Comparison of ENCODE assay signal across 10 mouse cellular contexts in genomic region chr10:127615034-127615374, GRCm38 (mm10). TPM values are rescaled to one million over a fixed set of nuclear protein-coding genes. Genes with fewer than 3 reads are reported as not detected.
DNase-seq lines count a peak whose midpoint lies in the region; ATAC-seq and TF ChIP-seq lines count a peak whose summit lies in the region.
"Had no signal": no experiment of that assay in that cellular context is flagged by ENCODE, and none has a peak within 500 bp of the region (broad histone marks: within the 10 kb centered on the region; RNA-seq: fewer than 3 reads in every experiment).

No protein-coding gene starts in this region.

- no peak for DNase-seq in layer of hippocampus, adult 2 months (ENCODE audit: low spot score in 2 of 2)
- no peak for DNase-seq in layer of hippocampus, adult 8-10 months (ENCODE audit: low spot score in 2 of 2)
- DNase-seq in left cerebral cortex, postnatal 10 days (ENCODE audit: extremely low spot score in 1 of 2, low spot score in 2 of 2) = no peak
- no peak for DNase-seq in layer of hippocampus, postnatal 36 days
- no peak for DNase-seq in cerebellum, adult 9-11 months
- DNase-seq: cerebellum, postnatal 36 days; thymus, adult 2 months had no signal

- H3K4me3 ChIP-seq in layer of hippocampus, adult 2 months = no peak overlapping the region
- H3K4me3 ChIP-seq in forebrain, embryonic 13.5 days = no peak overlapping the region
- no peak overlapping the region for H3K4me3 ChIP-seq in intestine, postnatal 0 days (ENCODE audit: low read depth, low read length)
- no peak overlapping the region for H3K4me3 ChIP-seq in neural tube, embryonic 13.5 days

- intact Hi-C loops in left cerebral cortex, postnatal 10 days (cut with DNase I) = no loop called here

- 41% methylated on average over 2 of the region's 2 CpGs for WGBS in forebrain, embryonic 13.5 days
- WGBS in intestine, postnatal 0 days = 66% methylated on average over 2 of the region's 2 CpGs
- WGBS in neural tube, embryonic 13.5 days = 52% methylated on average over 2 of the region's 2 CpGs

- ATAC-seq in forebrain, embryonic 13.5 days = no peak
- ATAC-seq in intestine, postnatal 0 days = no peak
- ATAC-seq in neural tube, embryonic 13.5 days (ENCODE audit: low read depth) = no peak

- H3K36me3 ChIP-seq in forebrain, embryonic 13.5 days (ENCODE audit: poor library complexity, severe bottlenecking) = peaks cover 33% of the 10 kb centered on the region
- peaks cover 27% of the 10 kb centered on the region for H3K36me3 ChIP-seq in intestine, postnatal 0 days (ENCODE audit: control insufficient read depth, insufficient read depth)
- H3K36me3 ChIP-seq in neural tube, embryonic 13.5 days = peaks cover 34% of the 10 kb centered on the region

- H3K9me3 ChIP-seq in forebrain, embryonic 13.5 days (replicated peaks) = no peaks in the 10 kb centered on the region
- no peaks in the 10 kb centered on the region for H3K9me3 ChIP-seq in intestine, postnatal 0 days (ENCODE audit: control insufficient read depth)
- H3K9me3 ChIP-seq in neural tube, embryonic 13.5 days = no peaks in the 10 kb centered on the region

- TF ChIP-seq CTCF in layer of hippocampus, adult 2 months (conservative IDR thresholded peaks at IDR 0.05) = no peak
- TF ChIP-seq CTCF in intestine, postnatal 0 days (IDR thresholded peaks at IDR 0.05; ENCODE audit: low read depth) = no peak

- H3K4me2 ChIP-seq in forebrain, embryonic 13.5 days = peak overlapping the region; percentile 24; the same call in 1 of the 2 replicates
- H3K4me2 ChIP-seq in intestine, postnatal 0 days (replicated peaks; ENCODE audit: low read depth) = no peak overlapping the region
- H3K4me2 ChIP-seq in neural tube, embryonic 13.5 days = peak overlapping the region; percentile 33

- H3K27me3 ChIP-seq in forebrain, embryonic 13.5 days = no peaks in the 10 kb centered on the region
- no peaks in the 10 kb centered on the region for H3K27me3 ChIP-seq in intestine, postnatal 0 days (replicated peaks; ENCODE audit: control insufficient read depth, insufficient read depth, low read length)
- no peaks in the 10 kb centered on the region for H3K27me3 ChIP-seq in neural tube, embryonic 13.5 days

- H3K27ac ChIP-seq in layer of hippocampus, adult 2 months = peak overlapping the region; percentile 99
- H3K27ac ChIP-seq in forebrain, embryonic 13.5 days = peak overlapping the region; percentile 31
- peak overlapping the region; percentile 50; the same call in 1 of the 2 replicates for H3K27ac ChIP-seq in intestine, postnatal 0 days (ENCODE audit: low read depth, low read length)
- peak overlapping the region; percentile 53 for H3K27ac ChIP-seq in neural tube, embryonic 13.5 days (replicated peaks)

- peak overlapping the region; percentile 12; the same call in 1 of the 2 replicates for H3K9ac ChIP-seq in forebrain, embryonic 13.5 days
- H3K9ac ChIP-seq in intestine, postnatal 0 days (ENCODE audit: low read depth, low read length) = no peak overlapping the region
- peak overlapping the region; percentile 55 for H3K9ac ChIP-seq in neural tube, embryonic 13.5 days

- peaks cover 64% of the 10 kb centered on the region for H3K4me1 ChIP-seq in forebrain, embryonic 13.5 days
- peaks cover 9% of the 10 kb centered on the region for H3K4me1 ChIP-seq in intestine, postnatal 0 days (replicated peaks; ENCODE audit: control insufficient read depth, insufficient read depth, low read length)
- peaks cover 68% of the 10 kb centered on the region for H3K4me1 ChIP-seq in neural tube, embryonic 13.5 days (replicated peaks)

RNA-seq across cellular contexts. Expression of gene Lrp1, which starts 5.9 kb away (rescaled TPM):
- total RNA-seq in layer of hippocampus, adult 2 months (2021) = 100 to 1,000 TPM; 288 to 310 TPM
- total RNA-seq in layer of hippocampus, adult 8-10 months (2022) = 100 to 1,000 TPM; 293 to 333 (median 304) TPM
- 65.1 and 74.7 TPM in 2 replicates for polyA plus RNA-seq in forebrain, embryonic 13.5 days (2015; fragmentation: Nextera tagmentation; extraction: Ambion mirVana)
- polyA plus RNA-seq in intestine, postnatal 0 days (2015; fragmentation: Nextera tagmentation; extraction: Ambion mirVana) = 28.9 and 33.4 TPM in 2 replicates
- 80.9 and 110 TPM in 2 replicates for polyA plus RNA-seq in neural tube, embryonic 13.5 days (2015; fragmentation: Nextera tagmentation; extraction: Ambion mirVana)
- total RNA-seq in left cerebral cortex, postnatal 10 days (2021) = 100 to 1,000 TPM; 264 to 283 TPM
- 100 to 1,000 TPM; 268 to 307 TPM for total RNA-seq in layer of hippocampus, postnatal 36 days (2021)

RNA-seq across cellular contexts. Expression of gene Stat6, which starts 27.8 kb away (rescaled TPM):
- total RNA-seq in layer of hippocampus, adult 2 months (2021) = 1 to 10 TPM; 6.4 to 6.7 TPM
- total RNA-seq in layer of hippocampus, adult 8-10 months (2022) = 10 to 100 TPM in 3 of 4 experiments, 1 to 10 TPM in 1; 10.0 to 13.6 (median 11.3) TPM
- 2.6 and 2.7 TPM in 2 replicates for polyA plus RNA-seq in forebrain, embryonic 13.5 days (2015; fragmentation: Nextera tagmentation; extraction: Ambion mirVana)
- polyA plus RNA-seq in intestine, postnatal 0 days (2015; fragmentation: Nextera tagmentation; extraction: Ambion mirVana) = 27.1 and 29.2 TPM in 2 replicates
- polyA plus RNA-seq in neural tube, embryonic 13.5 days (2015; fragmentation: Nextera tagmentation; extraction: Ambion mirVana) = 5.9 and 6.0 TPM in 2 replicates
- 10 to 100 TPM in 1 of 2 experiments, 1 to 10 TPM in 1; 9.4 to 10.2 TPM for total RNA-seq in left cerebral cortex, postnatal 10 days (2021)
- 1 to 10 TPM; 5.1 to 6.2 TPM for total RNA-seq in layer of hippocampus, postnatal 36 days (2021)

RNA-seq across cellular contexts. Expression of gene Nemp1, which starts 51.7 kb away (rescaled TPM):
- 1 to 10 TPM; 5.8 to 6.8 TPM for total RNA-seq in layer of hippocampus, adult 2 months (2021)
- total RNA-seq in layer of hippocampus, adult 8-10 months (2022) = 1 to 10 TPM; 5.8 to 8.1 (median 7.6) TPM
- 6.7 and 7.0 TPM in 2 replicates for polyA plus RNA-seq in forebrain, embryonic 13.5 days (2015; fragmentation: Nextera tagmentation; extraction: Ambion mirVana)
- polyA plus RNA-seq in intestine, postnatal 0 days (2015; fragmentation: Nextera tagmentation; extraction: Ambion mirVana) = 2.9 and 3.2 TPM in 2 replicates
- polyA plus RNA-seq in neural tube, embryonic 13.5 days (2015; fragmentation: Nextera tagmentation; extraction: Ambion mirVana) = 3.3 and 3.6 TPM in 2 replicates
- 1 to 10 TPM; 3.4 to 4.4 TPM for total RNA-seq in left cerebral cortex, postnatal 10 days (2021)
- total RNA-seq in layer of hippocampus, postnatal 36 days (2021) = 1 to 10 TPM; 5.1 to 6.7 TPM

RNA-seq across cellular contexts. Expression of gene Nab2, which starts 53.4 kb away (rescaled TPM):
- total RNA-seq in layer of hippocampus, adult 2 months (2021) = 10 to 100 TPM; 44.0 to 44.4 TPM
- 10 to 100 TPM; 45.3 to 51.6 (median 49.0) TPM for total RNA-seq in layer of hippocampus, adult 8-10 months (2022)
- polyA plus RNA-seq in forebrain, embryonic 13.5 days (2015; fragmentation: Nextera tagmentation; extraction: Ambion mirVana) = 1.6 and 2.0 TPM in 2 replicates
- polyA plus RNA-seq in intestine, postnatal 0 days (2015; fragmentation: Nextera tagmentation; extraction: Ambion mirVana) = 3.9 and 4.2 TPM in 2 replicates
- polyA plus RNA-seq in neural tube, embryonic 13.5 days (2015; fragmentation: Nextera tagmentation; extraction: Ambion mirVana) = 4.0 and 4.5 TPM in 2 replicates
- total RNA-seq in left cerebral cortex, postnatal 10 days (2021) = 10 to 100 TPM; 28.5 to 32.1 TPM
- total RNA-seq in layer of hippocampus, postnatal 36 days (2021) = 10 to 100 TPM; 42.7 to 43.8 TPM

Comparison
In these comparisons a context has a peak if more than half of its experiments do, and no peak if none do; other contexts are left out.
1. H3K27ac ChIP-seq: peak in every context shown above with its lines; median percentile 99 in layer of hippocampus, adult 2 months; 53 in neural tube, embryonic 13.5 days; 50 in intestine, postnatal 0 days; 31 in forebrain, embryonic 13.5 days.